Mouse (Mus musculus) hindbrain, embryonic 14.5 days (tissue): ENCODE results near the gene Sp8. TPM values are rescaled to one million over a fixed set of nuclear protein-coding genes. Genes with fewer than 3 reads are reported as not detected.

ENCODE experiments used
- ATAC-seq: fragments of 200-750 bp; cut with Nextera tagmentation; 2 replicates; pipeline ENCODE4 v1.8.0; 2017; ENCODE audit warnings: moderate number of reproducible peaks, mild to moderate bottlenecking, moderate TSS enrichment, moderate library complexity; ENCODE audit not compliant: low FRiP score
- DNase-seq: peaks from one replicate; pipeline ENCODE4 v3.0.0-alpha.2; 2015; ENCODE audit warnings: low spot score
- H3K27ac ChIP-seq: fragments of 300-500 bp; sonication (generic); 2 replicates; pipeline ENCODE4 v1.5.1; 2014; ENCODE audit warnings: mild to moderate bottlenecking, moderate library complexity
- H3K27me3 ChIP-seq: fragments of 300-500 bp; sonication (generic); 2 replicates; pipeline ENCODE4 v1.6.1; 2014; ENCODE audit warnings: mild to moderate bottlenecking, low read length, mixed read lengths; ENCODE audit not compliant: control insufficient read depth, insufficient read depth
- H3K36me3 ChIP-seq: fragments of 300-500 bp; sonication (generic); replicated peaks from 2 replicates; pipeline ENCODE4 v1.6.1; 2014; ENCODE audit not compliant: control insufficient read depth, insufficient read depth
- H3K4me1 ChIP-seq: fragments of 300-500 bp; sonication (generic); replicated peaks from 2 replicates; pipeline ENCODE4 v1.6.1; 2014; ENCODE audit warnings: antibody characterized with exemption, low read length, mixed read lengths; ENCODE audit not compliant: control insufficient read depth, insufficient read depth
- H3K4me2 ChIP-seq: fragments of 300-500 bp; sonication (generic); replicated peaks from 2 replicates; pipeline ENCODE4 v1.6.1; 2014; ENCODE audit warnings: mild to moderate bottlenecking, moderate library complexity
- H3K4me3 ChIP-seq: fragments of 300-500 bp; sonication (generic); replicated peaks from 2 replicates; pipeline ENCODE4 v1.5.1; 2014; ENCODE audit warnings: mild to moderate bottlenecking, low read length
- H3K9ac ChIP-seq: fragments of 300-500 bp; sonication (generic); 2 replicates; pipeline ENCODE4 v1.6.1; 2014
- H3K9me3 ChIP-seq: fragments of 300-500 bp; sonication (generic); 2 replicates; pipeline ENCODE4 v1.6.1; 2016; ENCODE audit warnings: low read length; ENCODE audit not compliant: control insufficient read depth
- WGBS: fragments of 180-500 bp; shearing (Covaris S2); extraction: QIAGEN DNeasy Blood & Tissue Kit; methylation state at CpG from one replicate; pipeline ENCODE4 v1.1.7; 2014; 5-methylcytosine and 5-hydroxymethylcytosine counted together
- polyA plus RNA-seq: library from polyadenylated mRNA; unstranded; fragments of >200 nt; fragmentation: Nextera tagmentation; extraction: Ambion mirVana; gene quantifications from 2 replicates; pipeline ENCODE4 v1.2.1, GENCODE M21; 2014

Gene Sp8
- polyA plus RNA-seq, 1 experiment from 2014 or later: 3.3 TPM

- Histone ChIP-seq H3K4me2 (peak overlapping the region; percentile 75), H3K27ac (no peak overlapping the region), H3K36me3 (no peaks in the 10 kb centered on the region), H3K4me3 (peak overlapping the region; percentile 38), H3K9me3 (no peaks in the 10 kb centered on the region), H3K27me3 (peaks cover 89% of the 10 kb centered on the region), H3K9ac (peak overlapping the region; percentile 57; the same call in 1 of the 2 replicates), H3K4me1 (peaks cover 7% of the 10 kb centered on the region)
- under 1% methylated on average over 34 of the region's 34 CpGs for WGBS
- peak; percentile 97 for ATAC-seq
- DNase-seq: peak; percentile 79
Observed at GRCm38 (mm10) chr12:118854831-118855453, 8.8 kb downstream of the Sp8 start.

GRCm38 (mm10) chr12:118856151-118856550 is 10.0 kb downstream of the Sp8 start:
- 4% methylated on average over 7 of the region's 7 CpGs for WGBS

GRCm38 (mm10) chr12:118872673-118873072 is 26.5 kb downstream of the Sp8 start:
- DNase-seq (no peak), ATAC-seq (no peak)
- Histone ChIP-seq H3K4me1 (no peaks in the 10 kb centered on the region), H3K4me2 (no peak overlapping the region), H3K27ac (no peak overlapping the region), H3K4me3 (no peak overlapping the region), H3K9me3 (no peaks in the 10 kb centered on the region), H3K27me3 (no peaks in the 10 kb centered on the region), H3K9ac (no peak overlapping the region), H3K36me3 (no peaks in the 10 kb centered on the region)
- 68% methylated on average over 8 of the region's 8 CpGs for WGBS

More at GRCm38 (mm10) chr12:118856151-118856550, 10.0 kb downstream of the Sp8 start:
- DNase-seq: no peak
- Histone ChIP-seq H3K4me2 (no peak overlapping the region), H3K4me1 (peaks cover 7% of the 10 kb centered on the region), H3K9ac (no peak overlapping the region), H3K36me3 (no peaks in the 10 kb centered on the region), H3K9me3 (no peaks in the 10 kb centered on the region), H3K27me3 (peaks cover 77% of the 10 kb centered on the region), H3K27ac (no peak overlapping the region), H3K4me3 (no peak overlapping the region)
- ATAC-seq: no peak

GRCm38 (mm10) chr12:118882790-118883189 is 36.7 kb downstream of the Sp8 start:
- Histone ChIP-seq H3K4me3 (no peak overlapping the region), H3K27me3 (no peaks in the 10 kb centered on the region), H3K4me2 (no peak overlapping the region), H3K36me3 (no peaks in the 10 kb centered on the region), H3K27ac (no peak overlapping the region), H3K4me1 (no peaks in the 10 kb centered on the region), H3K9ac (no peak overlapping the region), H3K9me3 (no peaks in the 10 kb centered on the region)
- no peak for DNase-seq
- ATAC-seq: no peak

GRCm38 (mm10) chr12:118887964-118888363 is 41.8 kb downstream of the Sp8 start:
- no peak overlapping the region for H3K4me2 ChIP-seq
- no peaks in the 10 kb centered on the region for H3K4me1 ChIP-seq
- 92% methylated on average over 2 of the region's 2 CpGs for WGBS
- no peaks in the 10 kb centered on the region for H3K9me3 ChIP-seq
- DNase-seq (no peak), ATAC-seq (no peak)
- no peak overlapping the region for H3K4me3 ChIP-seq
- no peaks in the 10 kb centered on the region for H3K36me3 ChIP-seq
- no peak overlapping the region for H3K27ac ChIP-seq
- H3K9ac ChIP-seq: no peak overlapping the region
- no peaks in the 10 kb centered on the region for H3K27me3 ChIP-seq

Other genes starting within 250 kb of the Sp8 start
- gene Abcb5, start 120.1 kb downstream of the Sp8 start, polyA plus RNA-seq: not detected in 2 replicates